In genomic region chr4:116687041-116687440, GRCm38 (mm10) we compare ENCODE assay signal across 8 mouse cellular contexts. TPM values are rescaled to one million over a fixed set of nuclear protein-coding genes. Genes with fewer than 3 reads are reported as not detected.
A peak's percentile ranks its signal among the peaks of the same experiment; 100 is the strongest.
DNase-seq lines count a peak whose midpoint lies in the region; ATAC-seq and TF ChIP-seq lines count a peak whose summit lies in the region.

No protein-coding gene starts in this region.

- no peak for TF ChIP-seq EP300 in lung, postnatal 0 days (IDR thresholded peaks at IDR 0.05)

- no peak overlapping the region for H3K9ac ChIP-seq in lung, postnatal 0 days (replicated peaks; ENCODE audit: low read depth)
- peak overlapping the region; percentile 77; the same call in 1 of the 2 replicates for H3K9ac ChIP-seq in forebrain, embryonic 12.5 days
- H3K9ac ChIP-seq in limb, embryonic 15.5 days = no peak overlapping the region
- peak overlapping the region; percentile 55; the same call in 1 of the 2 replicates for H3K9ac ChIP-seq in stomach, embryonic 16.5 days (ENCODE audit: low read length)

- ATAC-seq in lung, postnatal 0 days = no peak
- ATAC-seq in forebrain, embryonic 12.5 days (ENCODE audit: low FRiP score) = no peak
- ATAC-seq in limb, embryonic 15.5 days (ENCODE audit: insufficient number of reproducible peaks, low FRiP score, low TSS enrichment, low read depth) = no peak
- no peak for ATAC-seq in stomach, embryonic 16.5 days (ENCODE audit: insufficient read depth, low FRiP score)

- peak overlapping the region; percentile 58 for H3K4me2 ChIP-seq in lung, postnatal 0 days (replicated peaks; ENCODE audit: low read depth, low read length)
- H3K4me2 ChIP-seq in forebrain, embryonic 12.5 days = peak overlapping the region; percentile 71
- H3K4me2 ChIP-seq in limb, embryonic 15.5 days = peak overlapping the region; percentile 60
- H3K4me2 ChIP-seq in stomach, embryonic 16.5 days (ENCODE audit: low read depth, low read length) = peak overlapping the region; percentile 86

- 16% methylated on average over 1 of the region's 1 CpGs for WGBS in lung, postnatal 0 days
- WGBS in forebrain, embryonic 12.5 days = 35% methylated on average over 1 of the region's 1 CpGs
- WGBS in limb, embryonic 15.5 days = 15% methylated on average over 1 of the region's 1 CpGs
- WGBS in stomach, embryonic 16.5 days = 34% methylated on average over 1 of the region's 1 CpGs

- no peak for DNase-seq in lung, postnatal 0 days (ENCODE audit: low spot score)
- DNase-seq in lung, postnatal 10 days = no peak
- no peak for DNase-seq in spleen, adult 18-20 months
- no peak for DNase-seq in frontal cortex, postnatal 10 days (ENCODE audit: low spot score in 2 of 2)
- DNase-seq in adrenal gland, adult 2 months = no peak

- no peak for TF ChIP-seq CTCF in lung, postnatal 0 days (IDR thresholded peaks at IDR 0.05)

- H3K9me3 ChIP-seq in lung, postnatal 0 days (ENCODE audit: low read length) = no peaks in the 10 kb centered on the region
- no peaks in the 10 kb centered on the region for H3K9me3 ChIP-seq in forebrain, embryonic 12.5 days
- H3K9me3 ChIP-seq in limb, embryonic 15.5 days = no peaks in the 10 kb centered on the region
- H3K9me3 ChIP-seq in stomach, embryonic 16.5 days (replicated peaks; ENCODE audit: control insufficient read depth, low read length) = no peaks in the 10 kb centered on the region

- H3K4me1 ChIP-seq in lung, postnatal 0 days (ENCODE audit: insufficient read depth, low read depth, low read length) = peaks cover 10% of the 10 kb centered on the region; the same call in 1 of the 2 replicates
- H3K4me1 ChIP-seq in forebrain, embryonic 12.5 days = peaks cover 25% of the 10 kb centered on the region
- H3K4me1 ChIP-seq in limb, embryonic 15.5 days = peaks cover 14% of the 10 kb centered on the region
- H3K4me1 ChIP-seq in stomach, embryonic 16.5 days (ENCODE audit: control insufficient read depth, insufficient read depth, low read length) = peaks cover 21% of the 10 kb centered on the region

- peaks cover 11% of the 10 kb centered on the region; the same call in 1 of the 2 replicates for H3K36me3 ChIP-seq in lung, postnatal 0 days (ENCODE audit: insufficient read depth, low read length)
- H3K36me3 ChIP-seq in forebrain, embryonic 12.5 days (replicated peaks) = peaks cover 38% of the 10 kb centered on the region
- peaks cover 34% of the 10 kb centered on the region for H3K36me3 ChIP-seq in limb, embryonic 15.5 days
- peaks cover 12% of the 10 kb centered on the region for H3K36me3 ChIP-seq in stomach, embryonic 16.5 days (ENCODE audit: control insufficient read depth, insufficient read depth, low read length)

- peak overlapping the region; percentile 71; the same call in 1 of the 2 replicates for H3K4me3 ChIP-seq in lung, postnatal 0 days (ENCODE audit: low read depth, low read length)
- H3K4me3 ChIP-seq in forebrain, embryonic 12.5 days (replicated peaks) = peak overlapping the region; percentile 69
- H3K4me3 ChIP-seq in limb, embryonic 15.5 days = peak overlapping the region; percentile 58
- peak overlapping the region; percentile 83 for H3K4me3 ChIP-seq in stomach, embryonic 16.5 days (replicated peaks; ENCODE audit: low read length)

- H3K27ac ChIP-seq in lung, postnatal 0 days (ENCODE audit: low read length) = no peak overlapping the region
- H3K27ac ChIP-seq in forebrain, embryonic 12.5 days = no peak overlapping the region
- no peak overlapping the region for H3K27ac ChIP-seq in limb, embryonic 15.5 days
- no peak overlapping the region for H3K27ac ChIP-seq in stomach, embryonic 16.5 days (ENCODE audit: low read length)

- H3K27me3 ChIP-seq in lung, postnatal 0 days (replicated peaks; ENCODE audit: insufficient read depth, low read length) = no peaks in the 10 kb centered on the region
- no peaks in the 10 kb centered on the region; the same call in 1 of the 2 replicates for H3K27me3 ChIP-seq in forebrain, embryonic 12.5 days
- H3K27me3 ChIP-seq in limb, embryonic 15.5 days = no peaks in the 10 kb centered on the region
- H3K27me3 ChIP-seq in stomach, embryonic 16.5 days (ENCODE audit: control insufficient read depth, insufficient read depth, low read length) = no peaks in the 10 kb centered on the region

RNA-seq across cellular contexts. Expression of gene Prdx1, which starts 1.7 kb away (rescaled TPM):
- polyA plus RNA-seq in lung, postnatal 0 days (2015; fragmentation: Nextera tagmentation; extraction: Ambion mirVana) = 1,065 and 1,091 TPM in 2 replicates
- 914 and 930 TPM in 2 replicates for polyA plus RNA-seq in forebrain, embryonic 12.5 days (2016; fragmentation: Nextera tagmentation; extraction: Ambion mirVana)
- polyA plus RNA-seq in limb, embryonic 15.5 days (2015; fragmentation: Nextera tagmentation; extraction: Ambion mirVana) = 1,116 and 1,127 TPM in 2 replicates
- 1,350 and 1,396 TPM in 2 replicates for polyA plus RNA-seq in stomach, embryonic 16.5 days (2015; fragmentation: Nextera tagmentation; extraction: Ambion mirVana)
- total RNA-seq in adrenal gland, adult 2 months (2021) = 100 to 1,000 TPM; 703 to 816 TPM
- 20.2 and 21.8 TPM in 2 replicates for polyA plus RNA-seq in adrenal gland, adult 2 months (2012; rRNA removed)

RNA-seq across cellular contexts. Expression of gene Mmachc, which starts 21.2 kb away (rescaled TPM):
- polyA plus RNA-seq in lung, postnatal 0 days (2015; fragmentation: Nextera tagmentation; extraction: Ambion mirVana) = 6.9 and 7.1 TPM in 2 replicates
- 36.0 and 37.3 TPM in 2 replicates for polyA plus RNA-seq in forebrain, embryonic 12.5 days (2016; fragmentation: Nextera tagmentation; extraction: Ambion mirVana)
- polyA plus RNA-seq in limb, embryonic 15.5 days (2015; fragmentation: Nextera tagmentation; extraction: Ambion mirVana) = 19.6 and 21.4 TPM in 2 replicates
- 19.4 and 21.1 TPM in 2 replicates for polyA plus RNA-seq in stomach, embryonic 16.5 days (2015; fragmentation: Nextera tagmentation; extraction: Ambion mirVana)
- total RNA-seq in adrenal gland, adult 2 months (2021) = 10 to 100 TPM; 36.1 to 43.5 TPM
- polyA plus RNA-seq in adrenal gland, adult 2 months (2012; rRNA removed) = 12.2 and 16.5 TPM in 2 replicates

RNA-seq across cellular contexts. Expression of gene Ccdc163, which starts 21.3 kb away (rescaled TPM):
- polyA plus RNA-seq in lung, postnatal 0 days (2015; fragmentation: Nextera tagmentation; extraction: Ambion mirVana) = 17.3 and 21.9 TPM in 2 replicates
- polyA plus RNA-seq in forebrain, embryonic 12.5 days (2016; fragmentation: Nextera tagmentation; extraction: Ambion mirVana) = 26.6 and 28.5 TPM in 2 replicates
- polyA plus RNA-seq in limb, embryonic 15.5 days (2015; fragmentation: Nextera tagmentation; extraction: Ambion mirVana) = 18.8 and 20.7 TPM in 2 replicates
- polyA plus RNA-seq in stomach, embryonic 16.5 days (2015; fragmentation: Nextera tagmentation; extraction: Ambion mirVana) = 24.8 and 27.6 TPM in 2 replicates
- total RNA-seq in adrenal gland, adult 2 months (2021) = 10 to 100 TPM; 19.0 to 20.3 TPM
- 20.8 and 21.7 TPM in 2 replicates for polyA plus RNA-seq in adrenal gland, adult 2 months (2012; rRNA removed)

RNA-seq across cellular contexts. Expression of gene Tesk2, which starts 33.7 kb away (rescaled TPM):
- polyA plus RNA-seq in lung, postnatal 0 days (2015; fragmentation: Nextera tagmentation; extraction: Ambion mirVana) = 4.0 and 4.3 TPM in 2 replicates
- polyA plus RNA-seq in forebrain, embryonic 12.5 days (2016; fragmentation: Nextera tagmentation; extraction: Ambion mirVana) = 6.5 and 6.7 TPM in 2 replicates
- 7.6 and 7.8 TPM in 2 replicates for polyA plus RNA-seq in limb, embryonic 15.5 days (2015; fragmentation: Nextera tagmentation; extraction: Ambion mirVana)
- polyA plus RNA-seq in stomach, embryonic 16.5 days (2015; fragmentation: Nextera tagmentation; extraction: Ambion mirVana) = 5.1 and 7.6 TPM in 2 replicates
- total RNA-seq in adrenal gland, adult 2 months (2021) = 1 to 10 TPM; 3.4 to 5.4 TPM
- 2.4 and 2.5 TPM in 2 replicates for polyA plus RNA-seq in adrenal gland, adult 2 months (2012; rRNA removed)

RNA-seq across cellular contexts. Expression of gene Akr1a1, which starts 35.6 kb away (rescaled TPM):
- polyA plus RNA-seq in lung, postnatal 0 days (2015; fragmentation: Nextera tagmentation; extraction: Ambion mirVana) = 699 and 734 TPM in 2 replicates
- polyA plus RNA-seq in forebrain, embryonic 12.5 days (2016; fragmentation: Nextera tagmentation; extraction: Ambion mirVana) = 513 and 521 TPM in 2 replicates
- 780 and 816 TPM in 2 replicates for polyA plus RNA-seq in limb, embryonic 15.5 days (2015; fragmentation: Nextera tagmentation; extraction: Ambion mirVana)
- polyA plus RNA-seq in stomach, embryonic 16.5 days (2015; fragmentation: Nextera tagmentation; extraction: Ambion mirVana) = 784 and 808 TPM in 2 replicates
- 1,000 to 10,000 TPM in 1 of 2 experiments, 100 to 1,000 TPM in 1; 867 to 1,182 TPM for total RNA-seq in adrenal gland, adult 2 months (2021)
- polyA plus RNA-seq in adrenal gland, adult 2 months (2012; rRNA removed) = 733 and 783 TPM in 2 replicates

Comparison
In these comparisons a context has a peak if more than half of its experiments do, and no peak if none do; other contexts are left out.
1. H3K9ac ChIP-seq: peak in forebrain, embryonic 12.5 days (single experiment) and stomach, embryonic 16.5 days (single experiment); none in lung, postnatal 0 days (single experiment) and limb, embryonic 15.5 days (single experiment).
2. RNA of gene Prdx1, which starts 1.7 kb away (polyA plus RNA-seq): 1,350 to 1,396 TPM in stomach, embryonic 16.5 days, 1,116 to 1,127 TPM in limb, embryonic 15.5 days, 1,065 to 1,091 TPM in lung, postnatal 0 days and 914 to 930 TPM in forebrain, embryonic 12.5 days; 20.2 to 21.8 TPM in adrenal gland, adult 2 months; every median in the first group is over 10 times any median in the second.
3. Peak in every context shown above with its lines, with median percentiles within 50 percentile points of each other: H3K4me2 ChIP-seq and H3K4me3 ChIP-seq.